In the genomic region with DNA sequence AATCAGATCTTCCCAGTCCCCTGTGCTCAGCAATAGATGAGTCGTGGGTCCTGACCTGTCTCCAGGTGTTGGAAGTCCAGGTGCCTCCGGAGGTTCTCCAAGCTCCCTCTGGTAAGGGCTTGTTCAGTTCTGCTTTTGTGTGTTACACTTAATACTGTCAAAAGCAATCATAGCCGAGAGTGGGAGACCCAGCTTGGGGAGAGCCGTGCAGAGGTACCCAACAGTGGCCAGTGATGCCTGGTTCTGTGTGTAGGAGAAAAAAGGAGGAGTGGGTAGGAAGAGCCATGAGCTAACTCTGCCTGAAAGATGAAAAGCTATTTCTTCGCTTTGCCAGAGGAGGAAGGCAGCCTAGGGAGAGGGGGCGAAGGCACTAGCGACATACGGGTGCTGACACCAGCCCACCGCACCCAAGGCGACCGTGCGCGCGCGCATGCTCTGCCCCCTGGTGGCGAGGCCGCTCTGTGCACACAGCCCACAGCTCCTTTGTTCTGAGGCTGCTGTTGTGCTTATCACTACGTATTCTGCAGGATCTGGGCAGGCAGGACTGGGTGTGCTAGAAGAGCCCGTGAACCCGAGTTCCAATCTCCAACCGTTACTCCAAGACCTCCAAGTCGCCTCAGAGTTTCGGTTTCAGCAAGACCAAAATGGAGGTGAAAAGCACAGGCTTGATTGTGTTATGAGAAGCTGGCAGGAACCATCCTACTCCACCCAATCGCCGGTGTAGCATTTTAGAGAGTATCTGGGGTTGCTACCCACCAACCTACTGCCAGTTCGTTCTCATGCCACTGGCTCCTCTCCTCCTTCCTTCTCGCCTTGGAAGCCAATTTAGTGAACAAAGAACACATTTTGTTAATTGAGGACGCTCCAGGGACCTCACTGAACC, we compare ENCODE assay signal across 8 mouse cellular contexts. TPM values are rescaled to one million over a fixed set of nuclear protein-coding genes. Genes with fewer than 3 reads are reported as not detected.
A peak's percentile ranks its signal among the peaks of the same experiment; 100 is the strongest.
DNase-seq lines count a peak whose midpoint lies in the region.

No protein-coding gene starts in this region.

- peak; percentile 77 for DNase-seq in WW6 (ENCODE audit: low read depth, low spot score)
- peak; percentile 82 to 87 for DNase-seq in cerebellum, postnatal 36 days
- peak; percentile 48 for DNase-seq in gastrocnemius, adult 18-20 months (ENCODE audit: low spot score)
- DNase-seq in induced T-regulatory cell, adult 2 months (ENCODE audit: low read depth): peak; percentile 76
- peak; percentile 74 to 83 for DNase-seq in left cerebral cortex, adult 8-10 months (ENCODE audit: low spot score in 2 of 2)
- peak; percentile 87 to 91 for DNase-seq in right cerebral cortex, adult 2 months (ENCODE audit: low spot score in 2 of 2)
- DNase-seq in urinary bladder, postnatal 25 days (ENCODE audit: low spot score): peak; percentile 73

- no peaks in the 10 kb centered on the region for H3K36me3 ChIP-seq in megakaryocyte, embryonic 14.5 days (replicated peaks; ENCODE audit: low read length)

- H3K4me1 ChIP-seq in megakaryocyte, embryonic 14.5 days: peaks cover 18% of the 10 kb centered on the region

- H3K27me3 ChIP-seq in megakaryocyte, embryonic 14.5 days (replicated peaks): peaks cover 68% of the 10 kb centered on the region

- H3K4me3 ChIP-seq in megakaryocyte, embryonic 14.5 days (replicated peaks): peak overlapping the region; percentile 89

- no peaks in the 10 kb centered on the region for H3K9me3 ChIP-seq in megakaryocyte, embryonic 14.5 days

RNA-seq across cellular contexts. Expression of a gene that starts 37.9 kb away (rescaled TPM):
- not detected for total RNA-seq in gastrocnemius, adult 18-20 months (2021)
- total RNA-seq in left cerebral cortex, adult 8-10 months (2022): not detected
- polyA plus RNA-seq in megakaryocyte, embryonic 14.5 days (2012; ENCODE audit: insufficient read depth, low replicate concordance): not detected in 2 replicates

RNA-seq across cellular contexts. Expression of a gene that starts 43.1 kb away (rescaled TPM):
- 10 to 100 TPM in 1 of 2 experiments, 1 to 10 TPM in 1; 9.3 to 12.1 TPM for total RNA-seq in gastrocnemius, adult 18-20 months (2021)
- 10 to 100 TPM; 20.8 to 22.5 (median 22.0) TPM for total RNA-seq in left cerebral cortex, adult 8-10 months (2022)
- 15.1 and 78.7 TPM in 2 replicates for polyA plus RNA-seq in megakaryocyte, embryonic 14.5 days (2012; ENCODE audit: insufficient read depth, low replicate concordance)

RNA-seq across cellular contexts. Expression of a gene that starts 59.9 kb away (rescaled TPM):
- total RNA-seq in gastrocnemius, adult 18-20 months (2021): 10 to 100 TPM; 17.8 to 17.9 TPM
- total RNA-seq in left cerebral cortex, adult 8-10 months (2022): 10 to 100 TPM in 2 of 4 experiments, 1 to 10 TPM in 2; 8.4 to 14.2 (median 10.1) TPM
- 16.1 and 37.2 TPM in 2 replicates for polyA plus RNA-seq in megakaryocyte, embryonic 14.5 days (2012; ENCODE audit: insufficient read depth, low replicate concordance)

Comparison
In these comparisons a context has a peak if more than half of its experiments do, and no peak if none do; other contexts are left out.
1. Peak in every context shown above with its lines: DNase-seq and H3K4me3 ChIP-seq.